Mouse (Mus musculus): ENCODE data around the gene Clba1. TPM values are rescaled to one million over a fixed set of nuclear protein-coding genes. Genes with fewer than 3 reads are reported as not detected.

The Clba1 gene
- total and polyA plus RNA-seq, 3 experiments: 4.1 to 14.3 (median 10.2) TPM

- no peak for DNase-seq
Observed at GRCm38 (mm10) chr12:112794998-112795397, 13.7 kb upstream of the Clba1 start.

DNA sequence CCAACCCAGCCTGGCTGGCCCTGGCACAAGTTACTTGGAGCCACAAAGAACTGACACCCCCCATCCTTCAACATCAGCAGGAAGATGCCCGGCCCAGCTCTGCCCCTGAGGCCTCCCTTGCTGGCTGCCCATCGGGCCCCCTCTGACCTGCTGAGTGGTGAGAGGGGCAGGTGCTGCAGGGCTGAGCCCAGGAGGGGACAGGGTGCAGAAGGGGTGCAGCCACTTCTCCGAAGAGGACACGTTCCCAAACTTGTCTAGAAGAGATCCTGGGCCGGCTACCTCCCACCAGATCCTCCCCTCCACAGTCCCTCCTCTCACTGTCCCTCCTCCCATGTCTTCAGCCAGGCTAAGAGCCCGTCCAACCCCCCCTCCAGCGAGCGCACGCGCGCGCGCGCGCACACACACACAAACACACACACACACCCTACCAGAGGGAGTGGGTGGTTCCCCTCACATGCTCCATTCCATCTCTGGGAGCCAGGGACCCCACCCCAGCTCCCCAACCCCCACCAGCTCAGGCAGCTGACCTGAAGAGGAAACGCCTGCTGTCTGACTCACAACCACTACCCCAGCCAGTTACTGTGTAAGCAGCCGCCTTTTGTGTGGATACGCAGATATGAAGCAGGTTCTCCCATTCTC is 13.2 kb upstream of the Clba1 start:
- no peak for DNase-seq

DNA sequence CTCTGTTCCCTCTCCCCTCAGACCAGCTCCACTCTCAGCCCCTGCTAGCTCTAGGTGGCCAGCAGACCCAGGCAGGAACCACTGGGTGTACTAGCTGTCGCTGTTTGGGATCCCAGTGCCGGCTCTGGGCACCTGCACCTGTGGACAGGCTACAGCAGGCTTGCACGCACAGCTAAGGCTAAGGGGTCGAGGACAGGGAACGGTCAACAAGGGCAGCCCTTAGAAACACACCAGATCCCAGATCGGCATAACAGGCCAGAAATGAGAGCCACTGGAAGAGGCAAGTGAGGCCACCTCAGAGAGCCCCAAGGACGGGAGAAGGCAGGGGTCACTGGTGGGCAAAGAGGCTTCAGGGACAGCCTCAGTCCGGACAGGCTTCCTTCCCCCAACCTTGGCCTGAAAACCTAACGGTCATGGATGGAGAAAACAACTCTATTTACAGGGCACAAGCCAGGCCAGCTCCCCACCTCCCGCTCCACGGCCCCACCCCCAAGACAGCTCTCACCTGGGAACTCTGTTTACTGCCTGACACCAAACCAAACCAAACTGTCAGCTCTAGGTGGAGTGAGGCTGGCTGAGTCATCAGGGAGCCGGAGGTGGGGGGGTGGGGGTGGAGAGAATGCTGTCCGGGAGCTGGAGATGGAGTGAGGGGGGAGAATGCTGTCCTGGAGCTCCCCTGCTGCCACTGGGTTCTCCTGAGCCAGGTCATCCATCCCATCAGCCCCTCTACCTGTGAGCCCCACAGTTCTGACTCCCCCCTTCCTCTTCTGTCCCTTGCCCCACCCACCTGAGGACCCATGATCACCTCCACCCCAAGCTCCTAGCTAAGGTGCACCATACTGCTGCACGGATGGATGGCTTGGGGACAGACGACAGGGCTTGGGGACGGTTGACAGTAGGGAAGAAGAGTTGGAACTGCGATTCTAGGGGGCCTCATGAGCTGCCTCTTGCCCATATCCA is 11.9 kb upstream of the Clba1 start:
- DNase-seq: no peak

- DNase-seq: peak; percentile 89
Observed at GRCm38 (mm10) chr12:112797672-112798331, 10.9 kb upstream of the Clba1 start.

GRCm38 (mm10) chr12:112798332-112798681 is 10.4 kb upstream of the Clba1 start:
- DNase-seq: no peak

- no peak for DNase-seq
Observed at GRCm38 (mm10) chr12:112798716-112799115, 10.0 kb upstream of the Clba1 start.

DNA sequence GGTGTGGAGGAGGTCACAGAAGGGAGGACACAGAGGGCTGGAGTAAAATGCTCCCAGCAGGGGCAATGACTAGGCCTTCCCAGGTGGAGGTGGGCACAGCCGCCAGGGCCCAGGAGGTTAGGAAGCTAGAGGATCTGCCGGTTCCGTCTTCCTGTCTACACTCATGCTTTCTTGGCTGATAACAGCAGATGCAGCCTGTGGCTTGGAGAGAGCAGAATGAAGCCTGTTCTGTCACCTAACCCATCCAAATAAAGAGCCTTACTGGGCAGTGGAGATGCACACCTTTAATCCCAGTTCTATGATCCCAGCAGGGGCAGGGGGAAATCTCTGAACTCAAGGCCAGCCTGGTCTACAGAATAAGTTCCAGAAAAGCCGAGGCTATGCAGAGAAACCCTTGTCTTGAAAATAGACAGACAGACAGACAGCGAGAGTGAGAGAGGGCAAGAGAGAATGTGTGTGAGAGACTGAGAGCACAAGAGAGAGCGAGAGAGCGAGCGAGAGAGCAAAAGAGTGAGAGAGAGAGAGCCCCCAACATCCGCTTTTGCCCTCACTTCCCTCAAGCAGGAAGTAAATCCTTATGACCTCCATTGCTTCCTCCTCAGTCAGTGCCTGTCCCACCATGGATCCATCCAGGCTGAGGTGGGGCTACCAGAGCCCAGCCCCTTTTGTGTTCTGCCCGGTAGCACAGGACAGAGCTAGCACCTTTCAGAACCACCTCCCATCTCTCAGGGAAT is 9.3 kb upstream of the Clba1 start:
- DNase-seq: no peak

GRCm38 (mm10) chr12:112800476-112800875 is 8.3 kb upstream of the Clba1 start:
- DNase-seq: peak; percentile 62

DNA sequence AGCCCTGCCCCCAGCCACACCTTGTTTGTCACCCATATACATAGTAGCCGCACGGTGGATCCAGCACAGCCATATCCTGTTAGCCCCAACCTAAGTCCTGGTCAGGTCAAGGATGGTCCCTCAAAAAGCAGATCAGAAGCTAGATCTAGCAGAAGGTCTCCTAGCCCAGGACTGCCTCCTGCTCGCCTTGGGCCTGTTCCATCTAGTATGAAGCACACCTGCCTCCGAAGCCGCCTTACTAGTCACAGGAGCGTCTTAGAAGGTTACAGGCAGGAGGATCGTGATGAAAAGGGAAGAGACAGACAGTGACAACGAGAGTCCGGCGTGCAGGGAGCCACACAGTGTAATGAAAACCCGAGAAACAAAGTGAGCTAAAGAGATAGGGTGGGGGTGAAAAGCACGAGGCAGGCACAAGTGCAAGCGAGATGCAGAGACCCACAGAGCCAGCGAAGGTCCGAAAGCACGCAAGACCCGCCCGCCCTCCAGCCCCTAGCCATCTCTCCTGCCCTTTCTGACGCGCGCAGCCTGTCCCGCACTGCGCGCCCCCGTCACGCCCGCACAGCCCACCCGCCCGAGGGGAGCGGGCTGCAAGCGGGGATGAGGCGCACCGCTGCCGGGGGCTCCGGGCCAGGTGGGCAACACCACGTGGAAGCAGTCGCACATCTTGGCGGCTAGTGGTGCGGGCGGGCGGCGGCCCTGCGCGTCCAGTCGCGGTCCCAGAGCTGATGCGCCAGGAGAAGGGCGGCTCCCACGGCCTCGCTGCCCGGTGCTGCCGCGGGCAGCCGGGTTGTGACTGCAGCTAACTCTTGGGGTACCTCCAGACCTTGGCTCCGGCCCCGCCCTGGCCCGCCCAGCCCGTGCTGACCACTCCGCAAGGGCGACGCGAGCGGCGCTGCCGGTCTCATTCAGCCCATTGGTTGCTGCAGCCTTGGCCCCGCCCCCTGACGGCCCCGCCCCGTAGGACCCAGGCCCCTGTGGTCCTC is 6.6 kb upstream of the Clba1 start, which contains the start of gene Ahnak2:
TSS of gene Ahnak2 (minus strand) at position 794 of the 983 bp plus-strand sequence.
- peak; percentile 50 for DNase-seq

- DNase-seq: no peak
Observed at GRCm38 (mm10) chr12:112802917-112803316, 5.8 kb upstream of the Clba1 start.

DNA sequence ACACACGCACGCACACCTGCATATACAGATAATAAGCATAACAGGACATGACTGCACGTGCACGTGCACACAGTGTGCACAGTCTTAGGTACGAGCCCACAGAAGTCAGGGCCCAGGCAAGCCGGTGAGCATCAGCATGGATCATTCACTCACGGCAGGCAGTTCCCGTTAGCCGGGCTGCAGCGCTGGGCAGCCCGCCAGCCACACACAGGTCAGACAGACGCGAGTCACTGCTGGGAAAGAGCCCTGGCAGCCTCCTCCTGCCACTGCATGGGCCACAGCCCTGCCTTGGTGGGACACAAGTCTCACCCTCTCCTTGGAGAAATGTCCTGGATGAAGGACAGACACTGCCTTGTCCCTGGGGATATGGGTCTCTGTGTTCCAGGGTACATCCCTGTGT is 4.7 kb upstream of the Clba1 start:
- DNase-seq: peak; percentile 57

- no peak for DNase-seq
Observed at GRCm38 (mm10) chr12:112806044-112806443, 2.7 kb upstream of the Clba1 start.

DNA sequence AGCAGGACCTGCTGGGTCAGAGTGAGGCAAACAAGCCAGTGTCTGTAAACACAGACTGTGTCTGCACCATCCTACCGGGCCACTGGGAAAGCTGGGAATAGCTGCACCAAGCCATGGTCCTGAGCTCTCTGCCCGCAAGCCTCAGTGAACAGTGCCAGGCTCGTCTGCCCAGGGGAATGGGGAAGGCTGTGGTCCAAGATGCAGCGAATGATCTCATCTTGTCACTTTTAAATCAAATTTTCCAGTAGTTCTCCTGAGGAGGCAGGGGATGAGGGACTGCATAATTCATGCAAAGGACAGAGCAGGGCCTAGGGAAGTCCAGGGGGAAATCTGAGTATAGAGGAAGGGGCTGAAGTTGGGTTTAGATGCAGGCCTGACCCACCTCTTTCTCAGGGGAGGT is 941 bp upstream of the Clba1 start:
- DNase-seq: no peak

GRCm38 (mm10) chr12:112808212-112808586 is 538 bp upstream of the Clba1 start:
- no peak for DNase-seq

DNA sequence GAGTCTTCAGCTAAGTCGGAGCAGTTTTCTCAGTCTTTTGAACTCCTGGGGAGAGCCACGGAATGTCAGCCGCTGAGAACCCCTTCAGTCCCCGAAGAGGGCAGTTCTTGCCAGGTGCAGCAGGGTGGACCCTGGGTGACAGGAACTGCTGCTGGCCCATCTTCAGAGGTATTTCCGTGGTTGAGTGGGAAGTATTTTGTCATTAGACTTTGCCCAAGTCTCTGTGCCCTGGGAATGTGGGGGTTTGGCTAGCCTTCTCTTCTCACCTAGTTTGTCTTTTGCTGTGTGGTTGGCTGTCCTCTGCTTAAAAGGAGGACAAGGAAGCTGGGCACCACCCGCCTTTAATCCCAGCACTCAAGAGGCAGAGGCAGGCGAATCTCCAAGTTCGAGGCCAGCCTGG is 904 bp downstream of the Clba1 start:
- no peak for DNase-seq

GRCm38 (mm10) chr12:112810092-112810885 is 1.6 kb downstream of the Clba1 start:
- no peak for DNase-seq

DNA sequence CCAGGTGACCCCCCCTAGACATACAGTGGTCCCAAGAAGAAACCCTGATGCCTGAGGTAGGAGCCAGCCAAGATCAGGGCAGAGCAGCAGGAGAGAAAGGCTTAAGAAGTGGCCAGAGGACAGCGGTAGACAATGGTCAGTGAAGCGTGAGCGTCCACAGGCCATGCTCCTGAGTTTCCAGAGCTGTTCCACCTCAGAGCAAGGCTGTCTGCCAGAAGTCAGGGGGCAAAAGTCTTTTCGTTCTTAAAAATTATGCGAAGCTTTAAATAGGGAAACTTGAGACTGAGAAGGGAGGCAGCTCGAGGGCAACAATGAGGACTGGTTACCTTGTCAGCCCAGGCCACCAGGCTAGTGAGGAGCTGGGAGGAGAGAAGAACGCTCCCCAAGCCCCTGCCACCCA is 4.6 kb downstream of the Clba1 start:
- DNase-seq: no peak

DNA sequence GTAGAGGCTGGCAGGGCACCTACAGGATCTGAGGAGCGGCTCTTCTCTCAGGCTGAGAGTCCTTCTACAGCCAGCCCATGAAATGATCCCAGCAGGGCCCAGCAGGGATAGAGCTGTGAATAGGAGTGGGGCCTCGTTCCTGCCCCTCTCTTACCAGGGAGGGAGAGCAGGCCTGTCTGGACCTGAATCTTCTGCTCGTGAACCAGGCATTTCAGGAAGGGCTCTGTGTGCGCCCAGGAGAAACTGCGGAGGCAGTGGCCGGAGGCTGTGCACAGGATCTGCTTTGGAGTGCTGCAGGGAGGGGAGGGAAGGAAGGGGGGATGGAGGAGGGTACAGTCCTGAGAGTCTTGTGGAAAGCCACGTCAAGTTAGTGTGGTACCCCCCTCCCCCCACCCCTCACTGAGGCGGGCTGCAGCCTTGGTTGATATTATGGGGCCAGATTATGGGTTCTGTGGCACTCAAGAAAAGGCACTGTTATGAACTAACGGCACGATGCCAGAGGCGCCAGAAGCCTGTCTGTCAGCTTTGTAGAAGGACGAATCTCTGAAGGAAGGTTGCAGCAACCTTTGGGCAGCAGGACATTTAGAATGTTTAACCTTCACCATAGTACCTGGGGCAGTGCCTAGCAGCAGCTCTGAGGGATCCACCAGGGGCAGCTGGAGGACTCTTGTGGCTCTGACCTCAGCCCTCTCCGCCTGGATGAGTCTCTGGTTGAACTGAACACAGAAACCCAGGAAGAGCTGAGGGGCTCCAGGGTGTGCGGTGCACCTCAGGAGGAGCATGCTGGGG is 6.1 kb downstream of the Clba1 start:
- DNase-seq: no peak

- peak; percentile 48 for DNase-seq
Observed at GRCm38 (mm10) chr12:112816294-112816693, 7.6 kb downstream of the Clba1 start.
